Comparison of ENCODE assay signal across 8 mouse cellular contexts in the genomic region with DNA sequence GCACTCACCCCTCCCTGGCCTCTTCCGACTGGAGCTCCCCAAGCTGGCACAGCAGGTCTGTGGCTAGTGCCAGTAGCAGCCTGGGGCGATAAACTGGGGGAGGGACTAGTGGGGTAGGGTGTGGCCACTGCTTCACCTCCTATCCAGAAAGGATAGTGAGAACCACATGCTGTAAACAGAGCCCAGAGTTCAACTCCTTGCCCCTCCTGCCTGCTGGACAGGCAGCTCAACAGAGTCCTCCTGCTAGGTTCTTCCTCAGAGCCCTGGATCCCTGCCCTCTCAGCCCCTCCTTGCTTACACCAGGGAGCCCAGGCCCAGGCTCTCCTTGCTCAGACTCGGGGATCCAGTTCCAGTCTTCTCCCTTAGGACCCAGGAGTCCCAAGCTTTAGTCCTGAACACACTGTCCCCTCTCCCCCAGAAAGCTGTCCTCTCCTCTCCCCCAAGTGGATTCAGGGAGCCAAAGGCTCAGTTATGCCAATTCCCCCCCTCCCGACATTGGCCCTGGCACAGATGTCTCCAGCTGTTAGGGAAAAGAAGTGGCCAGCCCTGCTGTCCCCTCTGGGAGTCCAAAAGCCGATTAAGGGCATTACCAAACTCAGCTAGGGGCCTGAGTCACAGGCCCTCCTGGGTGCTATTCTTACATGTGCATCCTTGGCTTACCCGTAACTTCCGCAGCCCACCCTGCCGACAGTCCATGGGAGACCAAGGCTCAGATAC. TPM values are rescaled to one million over a fixed set of nuclear protein-coding genes. Genes with fewer than 3 reads are reported as not detected.
DNase-seq lines count a peak whose midpoint lies in the region; ATAC-seq and TF ChIP-seq lines count a peak whose summit lies in the region.

No protein-coding gene starts in this region.

- intact Hi-C loops in gastrocnemius, adult 2 months (cut with DNase I): no loop called here

- H3K4me2 ChIP-seq in hindbrain, embryonic 13.5 days: no peak overlapping the region
- no peak overlapping the region for H3K4me2 ChIP-seq in hindbrain, embryonic 12.5 days (replicated peaks)
- H3K4me2 ChIP-seq in intestine, postnatal 0 days (replicated peaks; ENCODE audit: low read depth): peak overlapping the region; percentile 41
- H3K4me2 ChIP-seq in lung, postnatal 0 days (replicated peaks; ENCODE audit: low read depth, low read length): peak overlapping the region; percentile 8; the same call in 1 of the 2 replicates

- no peak for DNase-seq in Patski (ENCODE audit: low read depth, low spot score)
- DNase-seq in gastrocnemius, adult 2 months: peak; percentile 88
- peak; percentile 88 for DNase-seq in lung, postnatal 0 days (ENCODE audit: low spot score)
- DNase-seq in thymus, postnatal 36 days: no peak
- no peak for DNase-seq in frontal cortex, adult 2 months (ENCODE audit: extremely low spot score in 1 of 2, low spot score in 1 of 2)

- CTCF ChIA-PET in Patski (lab: Charles Lee): interaction anchor here (0.9 to 2.9 kb wide), 6 partner anchors 9 to 95 kb away, joined by 3 to 11 read pairs (median 4); no protein-coding TSS in a partner anchor

- H3K4me1 ChIP-seq in hindbrain, embryonic 13.5 days (replicated peaks): peaks cover 55% of the 10 kb centered on the region
- H3K4me1 ChIP-seq in hindbrain, embryonic 12.5 days: peaks cover 30% of the 10 kb centered on the region
- H3K4me1 ChIP-seq in intestine, postnatal 0 days (replicated peaks; ENCODE audit: control insufficient read depth, insufficient read depth, low read length): peaks cover 24% of the 10 kb centered on the region
- peaks cover 61% of the 10 kb centered on the region for H3K4me1 ChIP-seq in lung, postnatal 0 days (ENCODE audit: insufficient read depth, low read depth, low read length)

- H3K4me3 ChIP-seq in hindbrain, embryonic 13.5 days: no peak overlapping the region
- H3K4me3 ChIP-seq in hindbrain, embryonic 12.5 days: no peak overlapping the region
- H3K4me3 ChIP-seq in gastrocnemius, adult 2 months: peak overlapping the region; percentile 72
- H3K4me3 ChIP-seq in intestine, postnatal 0 days (ENCODE audit: low read depth, low read length): no peak overlapping the region
- no peak overlapping the region for H3K4me3 ChIP-seq in lung, postnatal 0 days (ENCODE audit: low read depth, low read length)

- 49% methylated on average over 8 of the region's 8 CpGs for WGBS in hindbrain, embryonic 13.5 days
- WGBS in hindbrain, embryonic 12.5 days: 45% methylated on average over 8 of the region's 8 CpGs
- 50% methylated on average over 8 of the region's 8 CpGs for WGBS in intestine, postnatal 0 days
- WGBS in lung, postnatal 0 days: 30% methylated on average over 8 of the region's 8 CpGs

- H3K9ac ChIP-seq in hindbrain, embryonic 13.5 days: peak overlapping the region; percentile 51
- H3K9ac ChIP-seq in hindbrain, embryonic 12.5 days: no peak overlapping the region
- no peak overlapping the region for H3K9ac ChIP-seq in intestine, postnatal 0 days (ENCODE audit: low read depth, low read length)
- no peak overlapping the region for H3K9ac ChIP-seq in lung, postnatal 0 days (replicated peaks; ENCODE audit: low read depth)

- H3K9me3 ChIP-seq in hindbrain, embryonic 13.5 days: no peaks in the 10 kb centered on the region
- H3K9me3 ChIP-seq in hindbrain, embryonic 12.5 days (replicated peaks): no peaks in the 10 kb centered on the region
- no peaks in the 10 kb centered on the region for H3K9me3 ChIP-seq in intestine, postnatal 0 days (ENCODE audit: control insufficient read depth)
- no peaks in the 10 kb centered on the region for H3K9me3 ChIP-seq in lung, postnatal 0 days (ENCODE audit: low read length)

- 0 out of 2 replicates have a peak overlapping the region, but pooled peaks have one; percentile 13 for H3K27ac ChIP-seq in hindbrain, embryonic 13.5 days
- no peak overlapping the region for H3K27ac ChIP-seq in hindbrain, embryonic 12.5 days
- H3K27ac ChIP-seq in gastrocnemius, adult 2 months: peak overlapping the region; percentile 91
- peak overlapping the region; percentile 51 for H3K27ac ChIP-seq in intestine, postnatal 0 days (ENCODE audit: low read depth, low read length)
- peak overlapping the region; percentile 84 for H3K27ac ChIP-seq in lung, postnatal 0 days (ENCODE audit: low read length)

- in situ Hi-C loops in Patski (cut with MboI; ENCODE audit: low pct_unique_long_range_greater_than_20kb): no loop called here

- no peak for TF ChIP-seq CTCF in Patski (IDR thresholded peaks at IDR 0.05)
- no peak for TF ChIP-seq CTCF in gastrocnemius, adult 2 months (IDR thresholded peaks at IDR 0.05)
- no peak for TF ChIP-seq CTCF in intestine, postnatal 0 days (IDR thresholded peaks at IDR 0.05; ENCODE audit: low read depth)
- no peak for TF ChIP-seq CTCF in lung, postnatal 0 days (IDR thresholded peaks at IDR 0.05)

- TF ChIP-seq EP300 in lung, postnatal 0 days (IDR thresholded peaks at IDR 0.05): no peak

- peaks cover 40% of the 10 kb centered on the region for H3K36me3 ChIP-seq in hindbrain, embryonic 13.5 days
- peaks cover 27% of the 10 kb centered on the region for H3K36me3 ChIP-seq in hindbrain, embryonic 12.5 days
- H3K36me3 ChIP-seq in intestine, postnatal 0 days (ENCODE audit: control insufficient read depth, insufficient read depth): peaks cover 24% of the 10 kb centered on the region
- no peaks in the 10 kb centered on the region for H3K36me3 ChIP-seq in lung, postnatal 0 days (ENCODE audit: insufficient read depth, low read length)

- H3K27me3 ChIP-seq in hindbrain, embryonic 13.5 days: no peaks in the 10 kb centered on the region
- H3K27me3 ChIP-seq in hindbrain, embryonic 12.5 days: no peaks in the 10 kb centered on the region
- H3K27me3 ChIP-seq in Patski: no peaks in the 10 kb centered on the region
- H3K27me3 ChIP-seq in intestine, postnatal 0 days (replicated peaks; ENCODE audit: control insufficient read depth, insufficient read depth, low read length): no peaks in the 10 kb centered on the region
- no peaks in the 10 kb centered on the region for H3K27me3 ChIP-seq in lung, postnatal 0 days (replicated peaks; ENCODE audit: insufficient read depth, low read length)

- ATAC-seq in hindbrain, embryonic 13.5 days (ENCODE audit: low FRiP score): no peak
- ATAC-seq in hindbrain, embryonic 12.5 days (ENCODE audit: low FRiP score): no peak
- ATAC-seq in Patski: peak; percentile 71
- ATAC-seq in intestine, postnatal 0 days: peak; percentile 81
- peak; percentile 64 for ATAC-seq in lung, postnatal 0 days

- POLR2A ChIA-PET in Patski (lab: Charles Lee): interaction anchor here (0.6 to 1.5 kb wide), 6 partner anchors 8 to 219 kb away, joined by 3 to 5 read pairs (median 3); no protein-coding TSS in a partner anchor

RNA-seq across cellular contexts. Expression of gene Lipe, which starts 8.3 kb away (rescaled TPM):
- polyA plus RNA-seq in hindbrain, embryonic 13.5 days (2015; fragmentation: Nextera tagmentation; extraction: Ambion mirVana): 9.8 and 10.6 TPM in 2 replicates
- 7.8 and 9.4 TPM in 2 replicates for polyA plus RNA-seq in hindbrain, embryonic 12.5 days (2016; fragmentation: Nextera tagmentation; extraction: Ambion mirVana)
- polyA plus RNA-seq in Patski (2021): 13.2 TPM
- total RNA-seq in gastrocnemius, adult 2 months (2021): 10 to 100 TPM; 13.4 to 17.9 TPM
- polyA plus RNA-seq in intestine, postnatal 0 days (2015; fragmentation: Nextera tagmentation; extraction: Ambion mirVana): 15.0 and 17.5 TPM in 2 replicates
- polyA plus RNA-seq in lung, postnatal 0 days (2015; fragmentation: Nextera tagmentation; extraction: Ambion mirVana): 19.8 and 21.4 TPM in 2 replicates
- 9.9 and 12.5 TPM in 2 replicates for polyA plus RNA-seq in frontal cortex, adult 2 months (2012; rRNA removed)

RNA-seq across cellular contexts. Expression of gene Cnfn, which starts 20.7 kb away (rescaled TPM):
- polyA plus RNA-seq in hindbrain, embryonic 13.5 days (2015; fragmentation: Nextera tagmentation; extraction: Ambion mirVana): not detected in 2 replicates
- not detected in 2 replicates for polyA plus RNA-seq in hindbrain, embryonic 12.5 days (2016; fragmentation: Nextera tagmentation; extraction: Ambion mirVana)
- polyA plus RNA-seq in Patski (2021): not detected
- not detected for total RNA-seq in gastrocnemius, adult 2 months (2021)
- polyA plus RNA-seq in intestine, postnatal 0 days (2015; fragmentation: Nextera tagmentation; extraction: Ambion mirVana): 0.33 TPM in 1 of 2 replicates, not detected in the other
- not detected in 2 replicates for polyA plus RNA-seq in lung, postnatal 0 days (2015; fragmentation: Nextera tagmentation; extraction: Ambion mirVana)
- polyA plus RNA-seq in frontal cortex, adult 2 months (2012; rRNA removed): not detected in 2 replicates

RNA-seq across cellular contexts. Expression of gene Cxcl17, which starts 22.5 kb away (rescaled TPM):
- 0.23 and 0.82 TPM in 2 replicates for polyA plus RNA-seq in hindbrain, embryonic 13.5 days (2015; fragmentation: Nextera tagmentation; extraction: Ambion mirVana)
- polyA plus RNA-seq in hindbrain, embryonic 12.5 days (2016; fragmentation: Nextera tagmentation; extraction: Ambion mirVana): 0.30 and 0.43 TPM in 2 replicates
- 0.10 TPM for polyA plus RNA-seq in Patski (2021)
- total RNA-seq in gastrocnemius, adult 2 months (2021): not detected
- polyA plus RNA-seq in intestine, postnatal 0 days (2015; fragmentation: Nextera tagmentation; extraction: Ambion mirVana): 0.16 TPM in 1 of 2 replicates, not detected in the other
- polyA plus RNA-seq in lung, postnatal 0 days (2015; fragmentation: Nextera tagmentation; extraction: Ambion mirVana): 31.9 and 38.1 TPM in 2 replicates
- not detected in 2 replicates for polyA plus RNA-seq in frontal cortex, adult 2 months (2012; rRNA removed)

Comparison
In these comparisons a context has a peak if more than half of its experiments do, and no peak if none do; other contexts are left out.
1. ATAC-seq: peak in Patski (single experiment), intestine, postnatal 0 days (single experiment) and lung, postnatal 0 days (single experiment); none in hindbrain, embryonic 13.5 days (single experiment) and hindbrain, embryonic 12.5 days (single experiment).
2. H3K4me2 ChIP-seq: peak in intestine, postnatal 0 days (single experiment) and lung, postnatal 0 days (single experiment); none in hindbrain, embryonic 13.5 days (single experiment) and hindbrain, embryonic 12.5 days (single experiment).
3. DNase-seq: peak in gastrocnemius, adult 2 months (single experiment) and lung, postnatal 0 days (single experiment); none in Patski (single experiment), thymus, postnatal 36 days (0 of 2) and frontal cortex, adult 2 months (0 of 2).
4. RNA of gene Cxcl17, which starts 22.5 kb away (polyA plus RNA-seq): 31.9 to 38.1 TPM in lung, postnatal 0 days; 0.30 to 0.43 TPM in hindbrain, embryonic 12.5 days, 0.23 to 0.82 TPM in hindbrain, embryonic 13.5 days, 0.16 TPM in intestine, postnatal 0 days, 0.10 TPM in Patski (single experiment) and not detected in frontal cortex, adult 2 months; every median in the first group is over 10 times any median in the second.